Mouse (Mus musculus) retina, postnatal 7 days (tissue): ENCODE results near the gene Pak6.

Experiments
- DNase-seq: peaks from one replicate; pipeline ENCODE4 v3.0.0-alpha.2; 2012; ENCODE audit warnings: low read depth, low spot score

Gene Pak6

GRCm38 (mm10) chr2:118697311-118697877 is 34.3 kb downstream of the Pak6 start:
- DNase-seq: no peak

DNA sequence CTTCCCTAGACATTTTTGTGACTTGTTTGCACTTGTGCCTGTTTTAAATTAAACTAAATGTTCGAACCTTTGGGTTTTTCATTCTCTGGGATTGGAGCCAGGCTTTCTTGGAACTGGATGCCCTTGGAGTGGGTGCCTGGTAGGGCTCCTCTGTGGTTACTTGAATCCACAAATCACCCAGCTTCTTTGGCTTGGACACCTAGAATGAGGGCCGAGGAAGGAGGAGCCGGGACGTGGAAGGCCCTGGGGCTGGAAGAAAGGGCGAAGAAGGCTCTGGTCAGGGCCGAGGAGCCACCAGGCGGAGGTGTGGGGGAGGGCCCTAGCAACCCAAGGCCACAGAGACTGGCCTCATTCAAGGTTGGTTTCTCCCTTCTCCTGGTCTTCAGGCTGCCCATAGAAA is 34.9 kb downstream of the Pak6 start:
- DNase-seq: no peak

- DNase-seq: peak; percentile 59
These were observed 37.3 kb downstream of the Pak6 start for GRCm38 (mm10) chr2:118700179-118701062.

DNA sequence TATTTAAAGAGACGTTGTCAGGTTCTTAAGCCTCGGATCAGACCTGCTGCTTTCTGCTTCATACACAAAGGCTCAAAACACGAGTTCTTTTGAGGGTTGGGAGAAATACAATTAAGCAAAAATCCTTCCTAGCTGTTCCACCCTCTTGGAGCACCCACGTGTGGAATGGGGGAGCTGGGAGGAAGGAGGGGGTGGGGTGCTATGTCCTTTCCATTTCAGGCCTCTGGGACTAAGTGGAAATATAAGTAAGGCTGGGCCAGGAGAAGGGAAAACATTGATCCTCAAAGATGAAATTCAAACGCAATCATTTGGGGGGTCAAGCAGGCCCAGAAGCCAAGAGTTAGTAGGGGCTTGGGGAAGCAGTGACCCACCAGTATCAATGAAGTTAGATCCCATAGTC is 38.1 kb downstream of the Pak6 start:
- DNase-seq: no peak

GRCm38 (mm10) chr2:118701971-118702882 is 39.1 kb downstream of the Pak6 start:
- DNase-seq: no peak

DNA sequence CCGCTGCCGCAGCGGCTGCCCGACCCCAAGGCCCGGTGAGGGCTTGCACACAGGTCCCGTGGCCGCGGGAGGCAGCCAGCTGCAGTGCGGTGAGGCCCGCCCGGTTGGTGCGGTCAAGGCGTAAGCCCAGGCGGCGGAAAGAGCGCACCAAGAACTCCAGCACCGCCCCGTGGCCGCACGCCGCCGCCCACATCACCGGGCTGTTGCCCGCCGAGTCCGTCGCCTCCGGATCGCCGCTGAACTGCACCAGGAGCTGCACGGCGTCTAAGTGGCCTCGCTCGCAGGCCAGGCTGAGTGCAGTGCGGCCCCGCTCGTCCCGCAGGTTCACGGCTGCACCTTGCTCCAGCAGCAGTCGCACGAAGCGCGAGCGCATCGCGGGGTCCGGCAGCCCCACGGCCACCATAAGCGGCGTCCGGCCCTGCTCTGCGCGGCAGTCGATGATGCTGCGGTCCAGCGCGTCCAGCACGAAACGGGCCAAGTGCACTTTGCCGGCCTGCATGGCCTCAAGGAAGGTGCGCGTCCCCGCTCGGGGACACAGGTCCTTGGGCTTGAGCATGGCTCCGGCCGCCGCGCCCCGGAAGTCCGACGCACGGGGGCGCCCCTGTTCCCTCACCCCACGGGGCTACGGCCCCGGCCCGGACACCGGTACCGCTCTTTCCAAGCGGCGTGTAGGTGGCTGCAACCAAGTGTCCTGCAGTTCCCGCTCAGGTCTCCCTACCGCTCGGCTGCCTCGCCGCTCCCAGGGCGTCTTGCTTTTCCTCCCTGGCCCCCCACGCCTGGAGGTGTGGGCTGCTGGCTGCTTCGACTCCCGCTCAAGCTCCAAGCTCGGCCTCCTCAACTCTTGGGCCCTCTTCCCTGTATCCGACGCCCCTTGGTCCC is 40.0 kb downstream of the Pak6 start:
- DNase-seq: no peak

DNA sequence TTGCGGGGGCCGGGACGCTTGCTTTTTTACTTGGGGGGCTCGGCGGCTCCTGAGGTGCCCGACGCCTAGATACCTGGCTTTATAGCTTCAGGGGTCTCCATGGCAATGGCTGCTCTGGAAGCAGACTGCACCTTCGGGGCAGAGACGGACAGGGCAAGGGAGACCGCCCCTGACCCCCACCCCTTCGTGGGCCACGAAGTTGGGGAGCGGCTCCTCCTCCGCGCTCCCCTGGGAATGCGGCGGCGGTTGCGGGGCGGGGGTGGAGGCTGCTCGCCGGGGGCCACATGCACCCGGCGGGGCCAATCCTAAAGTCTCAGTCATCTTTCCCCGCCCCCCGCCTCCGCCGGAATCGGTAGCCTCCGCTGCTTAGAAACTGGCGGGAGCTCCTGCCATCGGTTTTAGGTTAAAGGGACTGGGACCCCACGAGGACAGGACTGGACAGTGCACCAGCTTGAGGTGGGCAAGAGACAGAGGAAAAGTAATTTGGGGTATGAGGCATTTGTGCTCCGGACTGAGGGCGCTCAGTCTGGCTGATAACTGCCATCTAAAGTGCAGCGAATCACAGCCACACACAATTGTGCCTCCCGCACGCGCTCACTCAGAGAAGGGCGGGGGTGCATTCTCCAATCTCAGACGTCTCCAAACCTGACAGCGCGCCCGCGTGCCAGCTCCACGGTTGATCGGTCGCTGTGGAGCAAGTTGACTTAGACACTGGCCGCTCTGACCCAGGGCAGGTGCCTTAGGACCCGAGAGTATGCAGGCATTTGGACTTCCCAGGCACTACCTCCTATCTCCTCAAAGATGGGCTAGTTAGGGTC is 41.0 kb downstream of the Pak6 start, which contains the start of gene Ankrd63:
Gene Ankrd63 (minus strand): TSS at position 51 of the 818 bp plus-strand sequence.
- no peak for DNase-seq

- no peak for DNase-seq
These were observed 43.3 kb downstream of the Pak6 start for GRCm38 (mm10) chr2:118706436-118706835.

GRCm38 (mm10) chr2:118708472-118708871 is 45.4 kb downstream of the Pak6 start:
- no peak for DNase-seq

DNA sequence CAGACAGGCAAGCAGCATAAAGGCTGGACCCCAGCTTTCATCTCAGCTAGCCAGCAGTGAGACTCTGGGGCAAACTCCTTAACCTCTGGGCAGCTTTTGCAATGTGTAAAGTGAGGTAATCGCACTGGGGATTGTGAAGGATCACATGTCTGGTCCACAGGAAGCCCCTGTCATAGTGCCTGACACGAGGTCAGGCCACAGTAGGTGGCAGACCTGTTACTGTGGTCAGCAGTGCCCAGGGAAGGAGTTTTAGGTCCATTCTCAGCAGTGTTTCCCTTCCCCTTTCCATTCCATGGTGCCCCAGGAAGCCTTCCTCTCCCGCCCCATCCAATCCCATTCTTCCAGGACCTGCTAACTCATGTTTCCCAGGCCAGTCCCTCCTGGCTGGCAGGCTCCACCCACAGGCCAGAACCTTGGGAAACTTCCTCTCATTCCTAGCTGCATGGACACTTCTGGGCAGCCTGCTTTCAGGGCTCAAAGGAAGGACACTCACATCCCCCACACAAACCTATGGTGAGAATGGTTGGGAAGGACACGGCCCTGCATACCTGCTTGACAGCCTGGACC is 46.6 kb downstream of the Pak6 start:
- DNase-seq: no peak

DNA sequence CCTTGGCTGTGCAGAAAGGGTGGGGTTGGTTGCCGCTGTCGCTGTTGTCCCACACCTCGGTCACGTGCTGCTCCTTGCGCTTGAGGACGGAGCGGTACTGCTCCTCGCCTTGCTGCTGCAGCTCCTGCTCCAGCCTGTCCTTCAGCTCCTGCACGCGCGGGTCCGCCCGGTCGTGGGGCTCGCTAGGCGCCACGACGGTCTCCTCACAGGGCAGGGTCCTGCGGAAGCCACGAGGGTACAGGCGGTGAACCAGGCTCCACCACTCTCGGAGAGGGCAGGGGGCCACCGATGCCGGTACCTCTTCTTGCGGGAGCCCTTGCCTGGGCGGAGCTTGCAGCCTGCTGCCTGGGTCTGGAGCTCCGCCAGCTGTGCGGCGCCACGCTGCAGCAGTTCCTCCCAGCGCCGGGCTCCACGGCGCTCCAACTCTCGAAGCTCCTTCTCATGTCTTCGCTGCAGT is 48.0 kb downstream of the Pak6 start:
- DNase-seq: no peak

DNA sequence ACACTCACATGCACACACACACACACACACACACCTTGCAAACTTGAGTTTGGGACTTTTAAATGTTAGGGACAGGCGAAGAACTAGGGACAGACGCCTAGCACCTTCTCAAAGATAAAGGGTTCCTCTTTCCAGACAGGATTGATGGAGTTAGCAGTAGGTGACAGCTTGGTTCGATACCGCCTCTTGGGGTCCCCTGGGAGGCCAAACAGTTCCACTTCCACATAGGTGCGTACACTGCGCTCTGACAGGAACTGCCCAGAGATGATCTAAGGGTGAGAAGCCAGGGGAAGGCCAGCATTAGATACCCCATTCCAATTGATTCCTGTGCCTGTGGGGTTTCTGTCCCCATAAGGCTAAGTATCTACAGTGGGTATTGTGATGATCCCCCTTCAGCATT is 50.5 kb downstream of the Pak6 start:
- DNase-seq: no peak

DNA sequence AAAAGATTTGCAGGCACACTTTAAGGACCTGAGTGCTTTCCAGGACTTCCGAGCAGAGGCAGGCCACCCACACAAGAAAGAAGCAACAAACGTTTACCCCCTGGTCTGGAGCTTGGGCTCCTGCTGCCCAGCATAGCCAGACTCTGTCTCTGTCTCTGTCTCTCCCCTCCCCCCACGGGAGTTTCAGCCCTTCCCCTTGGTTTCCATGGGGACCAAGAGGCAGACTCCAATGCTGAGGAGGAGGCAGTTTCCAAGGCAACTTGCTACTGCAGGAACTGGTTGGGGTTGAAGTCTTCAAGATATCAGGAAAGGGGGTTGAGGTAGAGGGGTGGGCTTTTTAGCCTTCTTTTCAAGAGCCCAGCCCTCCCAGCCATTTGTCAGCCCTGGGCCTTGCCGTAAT is 51.1 kb downstream of the Pak6 start:
- no peak for DNase-seq

- no peak for DNase-seq
These were observed 53.6 kb downstream of the Pak6 start for GRCm38 (mm10) chr2:118716677-118717076.

DNA sequence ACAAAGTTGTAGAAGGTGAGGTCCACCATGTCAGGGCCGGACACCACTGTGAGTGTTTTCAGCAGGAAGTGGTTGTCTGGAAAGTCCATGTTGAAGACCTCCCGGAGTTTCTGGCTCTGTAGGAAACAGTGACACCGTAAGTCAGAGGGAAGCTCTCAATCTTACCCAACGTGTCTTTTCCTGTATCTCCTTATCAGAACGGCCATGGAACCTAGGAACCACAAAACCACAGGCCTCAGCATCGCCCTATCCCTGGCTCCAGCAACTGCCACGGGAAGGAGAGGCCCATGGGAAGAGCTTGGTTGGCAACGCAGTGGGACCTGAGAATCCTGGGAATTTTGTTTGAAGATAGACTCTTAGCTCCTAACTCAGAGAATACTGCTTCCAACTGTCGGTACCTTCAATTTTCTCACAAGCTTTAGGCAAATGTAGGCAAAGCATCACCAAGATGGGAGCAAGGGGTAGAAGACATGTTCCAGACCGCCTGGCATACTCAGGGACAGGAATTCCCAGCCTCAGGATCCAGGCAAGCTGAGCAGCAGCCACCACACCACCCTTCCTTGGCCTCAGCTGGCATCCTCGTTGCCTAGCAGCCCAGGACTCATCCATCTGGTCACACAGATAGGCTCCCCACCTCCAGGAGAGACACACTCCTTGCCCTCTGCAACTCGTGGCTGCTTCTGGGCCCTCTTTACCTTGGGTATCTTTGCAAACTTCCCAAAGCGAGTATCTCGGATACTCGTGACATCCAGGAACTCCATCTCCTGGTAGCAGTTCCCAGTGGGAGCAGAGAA is 60.8 kb downstream of the Pak6 start:
- DNase-seq: no peak

- DNase-seq: no peak
These were observed 62.4 kb downstream of the Pak6 start for GRCm38 (mm10) chr2:118725511-118725910.

DNA sequence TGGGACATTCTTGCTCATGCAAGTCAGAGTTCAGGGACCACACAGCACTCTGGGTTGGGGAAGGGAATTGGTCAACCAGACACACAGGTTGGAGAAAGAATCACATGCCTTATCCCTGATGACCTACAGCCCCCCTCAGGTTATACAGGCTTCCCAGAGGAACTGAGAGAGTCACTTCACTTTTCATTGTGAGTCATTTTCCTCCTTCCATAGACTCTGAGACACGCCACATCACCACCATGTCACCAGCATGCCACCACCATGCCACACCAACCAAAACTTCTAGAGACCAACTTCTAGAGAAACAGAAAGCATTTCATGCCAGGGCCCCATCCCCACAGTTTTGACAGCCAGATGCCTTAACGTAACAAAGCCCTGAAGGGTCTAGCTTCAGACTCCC is 63.8 kb downstream of the Pak6 start:
- DNase-seq: no peak

DNA sequence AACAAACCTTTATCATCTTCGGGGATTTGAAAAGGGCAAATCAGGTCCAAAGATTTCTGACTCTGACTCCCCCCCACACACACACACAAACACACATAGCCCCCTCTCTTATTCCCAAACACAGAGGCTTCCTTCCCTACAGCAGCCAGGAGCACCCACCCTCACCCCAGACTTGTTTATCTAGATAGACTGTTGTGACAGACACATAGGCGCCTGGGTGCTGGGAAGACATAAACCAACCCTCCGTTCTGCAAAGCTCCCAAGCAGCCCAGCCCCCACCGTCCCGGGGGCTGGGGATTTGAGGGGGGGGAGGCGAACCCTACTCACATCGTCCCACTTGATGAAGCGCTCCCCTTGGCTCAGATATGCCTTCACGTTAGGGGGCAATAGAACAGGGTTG is 64.8 kb downstream of the Pak6 start:
- DNase-seq: no peak

DNA sequence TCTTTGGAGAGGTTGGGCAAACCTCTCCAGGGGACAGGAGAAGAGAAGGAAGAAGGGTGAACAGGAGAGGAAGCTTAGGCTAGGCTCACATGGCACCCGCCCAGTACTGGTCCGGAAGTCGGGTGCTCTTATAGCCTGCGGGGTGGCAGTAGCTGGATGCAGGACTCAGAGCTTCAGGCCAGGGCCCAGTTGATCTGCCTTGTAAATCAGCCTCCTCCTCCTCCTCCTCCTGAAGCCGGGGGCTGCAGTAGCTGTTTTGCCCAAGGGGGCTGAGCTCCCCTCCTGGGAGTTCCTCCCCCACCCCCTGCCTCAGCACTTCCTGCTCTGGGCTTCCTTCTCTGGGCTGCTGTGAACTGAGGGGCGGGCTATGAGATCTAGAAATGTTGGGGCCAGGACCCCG is 65.2 kb downstream of the Pak6 start, which contains the start of gene Plcb2:
Gene Plcb2 (minus strand): TSS at position 102 of the 400 bp plus-strand sequence.
- no peak for DNase-seq
